Mouse (Mus musculus): ENCODE data around the gene H2afy. TPM values are rescaled to one million over a fixed set of nuclear protein-coding genes. Genes with fewer than 3 reads are reported as not detected.

H2afy gene
- polyA plus RNA-seq, 1 experiment from 2014 or later: 150 TPM

DNA sequence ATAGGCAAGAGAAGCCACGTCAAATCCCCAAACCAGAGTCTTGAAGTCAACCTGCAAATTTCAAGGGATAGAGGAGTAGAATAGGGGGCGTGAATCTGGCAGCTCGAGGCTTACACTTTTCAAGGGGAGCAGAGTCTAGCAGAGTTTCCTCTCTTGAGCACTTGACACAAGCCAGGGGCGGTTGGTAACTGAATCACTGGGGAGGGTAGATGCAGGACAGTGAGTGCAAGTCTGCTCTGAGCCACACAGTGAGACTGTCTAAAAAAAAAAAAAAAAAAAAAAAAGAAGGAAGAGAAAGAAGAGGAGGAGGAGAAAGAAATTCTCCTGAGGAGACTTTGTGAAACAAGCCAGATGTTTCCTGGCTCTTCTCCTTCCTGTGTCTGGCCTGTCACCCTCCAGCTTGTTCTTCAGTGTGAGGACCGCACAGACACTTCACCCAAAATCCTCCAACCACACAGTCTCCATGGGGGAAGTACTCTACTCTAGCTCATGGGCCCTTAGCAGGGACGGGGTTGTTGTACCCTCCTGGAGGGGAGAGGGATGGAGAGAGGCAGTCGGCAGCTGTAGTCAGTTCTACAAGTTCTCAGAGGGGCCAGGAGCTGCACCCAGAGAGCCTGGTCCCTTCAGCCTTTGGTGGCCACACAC lies 36.9 kb upstream of the H2afy start:
- Histone ChIP-seq H3K27me3 (ENCODE audit: control insufficient read depth, insufficient read depth, low read length) (no peaks in the 10 kb centered on the region), H3K27ac (replicated peaks) (peak overlapping the region; percentile 35; the same call in 1 of the 2 replicates), H3K4me1 (replicated peaks; ENCODE audit: control insufficient read depth, insufficient read depth) (no peaks in the 10 kb centered on the region), H3K4me2 (replicated peaks; ENCODE audit: low read depth) (no peak overlapping the region), H3K36me3 (ENCODE audit: control insufficient read depth, insufficient read depth, low read length) (no peaks in the 10 kb centered on the region), H3K4me3 (ENCODE audit: low read depth, low read length) (no peak overlapping the region), H3K9me3 (ENCODE audit: control insufficient read depth, low read length) (no peaks in the 10 kb centered on the region), H3K9ac (ENCODE audit: low read length) (no peak overlapping the region)
- ATAC-seq (ENCODE audit: low FRiP score, low TSS enrichment) (0 out of 2 replicates have a peak, but pooled peaks have one; percentile 25), DNase-seq (ENCODE audit: low spot score) (no peak)
- 44% methylated on average over 7 of the region's 7 CpGs for WGBS
- TF ChIP-seq EP300 (optimal IDR thresholded peaks at IDR 0.05): no peak
- no peak for TF ChIP-seq CTCF (IDR thresholded peaks at IDR 0.05; ENCODE audit: low read depth)

DNA sequence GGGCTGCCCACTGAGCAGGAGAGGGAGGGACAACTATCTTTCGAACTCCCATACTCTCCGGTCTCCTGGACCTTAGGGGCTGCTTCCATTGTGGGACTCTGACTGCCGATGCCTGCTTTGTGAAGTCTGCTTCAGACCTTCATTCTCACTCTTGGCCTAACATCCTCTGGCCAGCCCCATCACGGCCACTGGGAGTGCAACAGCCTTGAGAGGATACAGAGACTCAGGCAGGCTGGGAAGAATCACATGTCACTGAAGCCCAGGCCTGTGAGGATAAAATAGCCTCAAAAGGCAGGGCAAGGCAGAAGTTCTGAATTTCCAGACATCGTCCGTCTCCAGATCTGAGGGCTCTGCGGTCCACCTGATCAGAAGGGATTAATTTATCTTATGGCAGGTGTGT lies 35.9 kb upstream of the H2afy start:
- Histone ChIP-seq H3K4me1 (replicated peaks; ENCODE audit: control insufficient read depth, insufficient read depth) (no peaks in the 10 kb centered on the region), H3K36me3 (ENCODE audit: control insufficient read depth, insufficient read depth, low read length) (no peaks in the 10 kb centered on the region), H3K27me3 (ENCODE audit: control insufficient read depth, insufficient read depth, low read length) (no peaks in the 10 kb centered on the region), H3K27ac (replicated peaks) (no peak overlapping the region; the same call in 1 of the 2 replicates), H3K4me2 (replicated peaks; ENCODE audit: low read depth) (no peak overlapping the region), H3K9me3 (ENCODE audit: control insufficient read depth, low read length) (no peaks in the 10 kb centered on the region), H3K9ac (ENCODE audit: low read length) (no peak overlapping the region), H3K4me3 (ENCODE audit: low read depth, low read length) (no peak overlapping the region)
- 77% methylated on average over 7 of the region's 7 CpGs for WGBS
- no peak for TF ChIP-seq EP300 (optimal IDR thresholded peaks at IDR 0.05)
- TF ChIP-seq CTCF (IDR thresholded peaks at IDR 0.05; ENCODE audit: low read depth): 0 out of 2 replicates have a peak, but pooled peaks have one; percentile 15
- DNase-seq (ENCODE audit: low spot score) (no peak), ATAC-seq (ENCODE audit: low FRiP score, low TSS enrichment) (no peak)

DNA sequence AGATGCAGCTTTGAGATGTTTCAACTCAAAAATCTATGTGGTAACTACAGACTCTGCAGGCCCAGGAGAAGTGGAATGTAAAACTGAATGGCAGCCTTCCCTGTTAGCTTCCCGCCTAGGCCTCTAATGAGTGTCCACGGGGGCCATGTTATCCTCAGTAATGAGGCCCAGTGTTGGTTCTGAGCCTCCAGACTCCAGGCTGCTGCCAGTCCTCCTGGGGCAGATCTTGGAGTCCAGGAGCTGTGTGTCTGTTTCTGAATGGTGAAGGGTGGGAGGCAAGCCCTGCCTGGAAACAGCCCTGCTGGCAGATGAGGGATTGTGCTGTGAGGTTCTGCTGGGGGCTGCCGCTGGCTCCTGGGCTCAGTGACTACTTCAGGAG lies 32.2 kb upstream of the H2afy start:
- DNase-seq (ENCODE audit: low spot score): no peak
- 46% methylated on average over 3 of the region's 3 CpGs for WGBS

DNA sequence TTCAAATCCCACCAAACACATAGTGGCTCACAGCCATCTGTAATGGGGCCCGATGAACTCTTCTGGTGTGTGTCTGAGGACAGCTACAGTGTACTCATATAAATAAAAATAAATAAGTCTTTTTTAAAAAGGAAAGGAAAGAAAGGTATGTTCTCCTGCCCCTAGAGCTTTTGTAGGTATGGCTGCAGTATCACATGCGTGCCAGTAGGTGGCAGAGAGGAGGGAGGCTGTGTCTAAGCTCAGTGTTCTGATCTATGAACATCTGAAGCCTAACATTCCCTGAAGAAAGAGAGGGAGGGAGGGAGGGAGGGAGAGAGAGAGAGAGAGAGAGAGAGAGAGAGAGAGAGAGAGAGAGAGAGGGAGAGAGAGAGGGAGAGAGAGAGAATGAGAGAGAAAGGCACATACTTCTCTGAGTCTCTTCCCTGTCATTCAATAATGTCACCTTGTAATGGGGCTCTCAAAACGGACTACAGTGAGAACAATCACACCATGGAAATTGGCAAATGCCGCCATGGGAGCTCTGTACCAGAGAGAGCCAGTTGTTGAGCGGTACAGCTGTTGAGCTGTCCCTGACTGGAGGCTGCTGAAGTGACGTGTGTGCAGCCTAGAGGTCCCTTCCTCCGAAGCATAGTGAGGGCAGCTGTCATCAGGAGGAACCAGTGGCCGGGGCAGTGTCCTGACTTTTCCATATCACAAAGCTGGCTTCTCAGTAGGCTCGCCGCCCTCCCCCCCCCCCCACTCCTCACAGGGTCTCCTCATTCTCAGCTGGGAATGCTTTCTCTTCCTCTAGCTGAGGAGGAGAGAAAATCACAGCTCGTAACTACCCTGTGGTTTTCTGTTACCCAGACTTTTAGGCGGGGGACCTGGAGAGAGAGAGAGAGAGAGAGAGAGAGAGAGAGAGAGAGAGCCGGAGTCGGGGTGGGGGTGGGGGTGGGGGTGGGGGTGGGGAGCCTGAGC lies 31.6 kb upstream of the H2afy start:
- Histone ChIP-seq H3K4me3 (ENCODE audit: low read depth, low read length) (no peak overlapping the region), H3K4me1 (replicated peaks; ENCODE audit: control insufficient read depth, insufficient read depth) (no peaks in the 10 kb centered on the region), H3K27ac (replicated peaks) (no peak overlapping the region), H3K9ac (ENCODE audit: low read length) (no peak overlapping the region), H3K36me3 (ENCODE audit: control insufficient read depth, insufficient read depth, low read length) (no peaks in the 10 kb centered on the region), H3K4me2 (replicated peaks; ENCODE audit: low read depth) (no peak overlapping the region), H3K9me3 (ENCODE audit: control insufficient read depth, low read length) (no peaks in the 10 kb centered on the region), H3K27me3 (ENCODE audit: control insufficient read depth, insufficient read depth, low read length) (no peaks in the 10 kb centered on the region)
- 37% methylated on average over 12 of the region's 14 CpGs for WGBS
- DNase-seq (ENCODE audit: low spot score) (no peak), ATAC-seq (ENCODE audit: low FRiP score, low TSS enrichment) (peak; percentile 45; the same call in 1 of the 2 replicates)
- TF ChIP-seq EP300 (optimal IDR thresholded peaks at IDR 0.05): no peak
- TF ChIP-seq CTCF (IDR thresholded peaks at IDR 0.05; ENCODE audit: low read depth): peak; percentile 83

More for the DNA sequence above, 32.2 kb upstream of the H2afy start:
- TF ChIP-seq CTCF (IDR thresholded peaks at IDR 0.05; ENCODE audit: low read depth) (no peak), EP300 (optimal IDR thresholded peaks at IDR 0.05) (no peak)
- Histone ChIP-seq H3K9me3 (ENCODE audit: control insufficient read depth, low read length) (no peaks in the 10 kb centered on the region), H3K27me3 (ENCODE audit: control insufficient read depth, insufficient read depth, low read length) (no peaks in the 10 kb centered on the region), H3K36me3 (ENCODE audit: control insufficient read depth, insufficient read depth, low read length) (no peaks in the 10 kb centered on the region), H3K4me1 (replicated peaks; ENCODE audit: control insufficient read depth, insufficient read depth) (no peaks in the 10 kb centered on the region), H3K4me2 (replicated peaks; ENCODE audit: low read depth) (no peak overlapping the region), H3K4me3 (ENCODE audit: low read depth, low read length) (no peak overlapping the region), H3K27ac (replicated peaks) (no peak overlapping the region), H3K9ac (ENCODE audit: low read length) (no peak overlapping the region)
- no peak; the same call in 1 of the 2 replicates for ATAC-seq (ENCODE audit: low FRiP score, low TSS enrichment)

DNA sequence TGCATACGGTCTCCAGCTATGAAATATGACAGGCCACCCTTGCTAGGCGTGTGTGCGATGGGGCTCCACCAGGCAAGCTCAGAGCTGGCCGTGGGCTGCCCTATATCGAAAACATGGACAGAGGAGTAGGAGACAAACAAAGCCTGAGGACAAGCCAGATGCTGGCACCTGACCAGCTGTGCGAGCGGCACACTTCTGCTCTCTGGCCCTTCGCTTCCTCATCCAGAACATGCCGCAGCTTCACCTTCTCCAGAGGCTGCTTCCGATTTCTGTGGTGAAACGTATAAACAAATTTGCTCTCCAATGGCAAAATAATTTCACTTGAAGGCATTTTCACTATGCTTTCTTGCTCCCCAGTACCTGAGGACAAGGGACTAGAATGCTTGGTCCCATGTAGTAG lies 29.4 kb upstream of the H2afy start:
- ATAC-seq (ENCODE audit: low FRiP score, low TSS enrichment): no peak
- DNase-seq (ENCODE audit: low spot score): no peak
- TF ChIP-seq CTCF (IDR thresholded peaks at IDR 0.05; ENCODE audit: low read depth) (no peak), EP300 (optimal IDR thresholded peaks at IDR 0.05) (no peak)
- H3K27me3 ChIP-seq (ENCODE audit: control insufficient read depth, insufficient read depth, low read length): no peaks in the 10 kb centered on the region
- H3K4me2 ChIP-seq (replicated peaks; ENCODE audit: low read depth): no peak overlapping the region
- no peaks in the 10 kb centered on the region for H3K9me3 ChIP-seq (ENCODE audit: control insufficient read depth, low read length)
- H3K4me1 ChIP-seq (replicated peaks; ENCODE audit: control insufficient read depth, insufficient read depth): no peaks in the 10 kb centered on the region
- no peak overlapping the region for H3K27ac ChIP-seq (replicated peaks)
- 85% methylated on average over 11 of the region's 11 CpGs for WGBS
- H3K4me3 ChIP-seq (ENCODE audit: low read depth, low read length): no peak overlapping the region
- H3K36me3 ChIP-seq (ENCODE audit: control insufficient read depth, insufficient read depth, low read length): no peaks in the 10 kb centered on the region
- no peak overlapping the region for H3K9ac ChIP-seq (ENCODE audit: low read length)
